Mouse (Mus musculus): ENCODE data around the gene Npff. TPM values are rescaled to one million over a fixed set of nuclear protein-coding genes. Genes with fewer than 3 reads are reported as not detected.
A peak's percentile ranks its signal among the peaks of the same experiment; 100 is the strongest.

Npff gene
- total and polyA plus RNA-seq, 3 experiments: 0.76 to 2.7 (median 1.1) TPM

GRCm38 (mm10) chr15:102483136-102483535 lies 41.6 kb downstream of the Npff start:
- Histone ChIP-seq H3K79me2 (replicated peaks; ENCODE audit: control insufficient read depth, extremely low read depth, insufficient read depth, poor library complexity, severe bottlenecking) (peaks cover 59% of the 10 kb centered on the region), H3K4me2 (ENCODE audit: insufficient read depth, low read depth, poor library complexity, severe bottlenecking) (no peak overlapping the region; the same call in 1 of the 2 replicates), H3K4me1 (ENCODE audit: control insufficient read depth in 1 of 2, insufficient read depth in 2 of 2) (peaks cover 0 to 11% of the 10 kb centered on the region in 2 experiments; a peak in 2 of 4 replicates), H3K4me3 (replicated peaks in 1 of 3; ENCODE audit: low read depth in 2 of 3, low read length in 2 of 3, poor library complexity in 1 of 3) (no peak overlapping the region), H3K9ac (ENCODE audit: insufficient read depth, low read depth) (no peak overlapping the region), H3K27ac (ENCODE audit: insufficient read depth, low read depth) (no peak overlapping the region), H3K9me3 (replicated peaks; ENCODE audit: low read length) (no peaks in the 10 kb centered on the region), H3K36me3 (replicated peaks in 1 of 2; ENCODE audit: control insufficient read depth in 1 of 2, insufficient read depth in 1 of 2, low read length in 1 of 2) (peaks cover 63 to 94% of the 10 kb centered on the region in 2 experiments), H3K27me3 (replicated peaks) (no peaks in the 10 kb centered on the region)
- in situ Hi-C loops (cut with MboI; ENCODE audit: low pct_ligation_motif_present, low pct_unique_long_range_greater_than_20kb, low sequenced_read_pairs) (no loop called here), dilution Hi-C loops (cut with MboI; ENCODE audit: extremely low pct_ligation_motif_present, extremely low pct_unique_long_range_greater_than_20kb, low sequenced_read_pairs) (no loop called here)
- TF ChIP-seq MAZ (IDR thresholded peaks at IDR 0.05; ENCODE audit: low read depth, low read length) (no peak), PAX5 (IDR thresholded peaks at IDR 0.05; ENCODE audit: low read length) (no peak), HCFC1 (IDR thresholded peaks at IDR 0.05; ENCODE audit: low read depth, low read length) (no peak), RCOR1 (conservative IDR thresholded peaks at IDR 0.05; ENCODE audit: low read depth, low read length) (no peak), JUND (conservative IDR thresholded peaks at IDR 0.05; ENCODE audit: low read depth, low read length) (no peak), ZMIZ1 (IDR thresholded peaks at IDR 0.05; ENCODE audit: low read depth, low read length) (no peak), ETS1 (conservative IDR thresholded peaks at IDR 0.05; ENCODE audit: low read depth, low read length) (no peak), NRF1 (IDR thresholded peaks at IDR 0.05; ENCODE audit: low read depth, low read length) (no peak), TCF12 (IDR thresholded peaks at IDR 0.05; ENCODE audit: low read depth, low read length) (no peak), POLR2AphosphoS2 (IDR thresholded peaks at IDR 0.05; ENCODE audit: low read depth, low read length) (no peak), NELFE (IDR thresholded peaks at IDR 0.05; ENCODE audit: low read depth, low read length) (no peak), CHD1 (IDR thresholded peaks at IDR 0.05; ENCODE audit: low read depth, low read length) (no peak), ZKSCAN1 (IDR thresholded peaks at IDR 0.05; ENCODE audit: borderline replicate concordance, low read depth, low read length) (no peak), IRF4 (IDR thresholded peaks at IDR 0.05; ENCODE audit: low read depth, low read length) (no peak), MAFK (IDR thresholded peaks at IDR 0.05; ENCODE audit: insufficient replicate concordance, low read length) (no peak), MAX (IDR thresholded peaks at IDR 0.05; ENCODE audit: low read length) (no peak), TBP (conservative IDR thresholded peaks at IDR 0.05; ENCODE audit: low read depth, low read length) (no peak), ZC3H11A (IDR thresholded peaks at IDR 0.05; ENCODE audit: low read depth, low read length) (no peak)
- DNase-seq (ENCODE audit: extremely low read depth): no peak

- Histone ChIP-seq H3K36me3 (replicated peaks in 1 of 2; ENCODE audit: control insufficient read depth in 1 of 2, insufficient read depth in 1 of 2, low read length in 1 of 2) (peaks cover 45 to 66% of the 10 kb centered on the region in 2 experiments), H3K27ac (ENCODE audit: insufficient read depth, low read depth) (no peak overlapping the region), H3K9ac (ENCODE audit: insufficient read depth, low read depth) (no peak overlapping the region), H3K4me1 (ENCODE audit: control insufficient read depth in 1 of 2, insufficient read depth in 2 of 2) (peaks cover 3 to 26% of the 10 kb centered on the region in 2 experiments), H3K4me2 (ENCODE audit: insufficient read depth, low read depth, poor library complexity, severe bottlenecking) (no peak overlapping the region), H3K4me3 (replicated peaks in 1 of 3; ENCODE audit: low read depth in 2 of 3, low read length in 2 of 3, poor library complexity in 1 of 3) (no peak overlapping the region), H3K27me3 (replicated peaks) (no peaks in the 10 kb centered on the region), H3K9me3 (replicated peaks; ENCODE audit: low read length) (no peaks in the 10 kb centered on the region), H3K79me2 (replicated peaks; ENCODE audit: control insufficient read depth, extremely low read depth, insufficient read depth, poor library complexity, severe bottlenecking) (peaks cover 77% of the 10 kb centered on the region)
- in situ Hi-C loops (cut with MboI; ENCODE audit: low pct_ligation_motif_present, low pct_unique_long_range_greater_than_20kb, low sequenced_read_pairs): no loop called here
- TF ChIP-seq RAD21 (IDR thresholded peaks at IDR 0.05; ENCODE audit: low read depth, low read length) (no peak), POLR2AphosphoS2 (IDR thresholded peaks at IDR 0.05; ENCODE audit: low read depth, low read length) (peak; percentile 77; the same call in 1 of the 2 replicates)
- no peak for DNase-seq (ENCODE audit: extremely low read depth)
- dilution Hi-C loops (cut with MboI; ENCODE audit: extremely low pct_ligation_motif_present, extremely low pct_unique_long_range_greater_than_20kb, low sequenced_read_pairs): no loop called here
These were observed 50.2 kb downstream of the Npff start for GRCm38 (mm10) chr15:102474520-102474919.

Other genes with a start within 250 kb of the Npff start
- 31.1 and 37.1 TPM in 2 replicates for gene Mfsd5, start 245.5 kb downstream of the Npff start, total RNA-seq (2012; rRNA removed)
- 43.7 and 51.8 TPM in 2 replicates for gene Mfsd5, start 245.5 kb downstream of the Npff start, total RNA-seq (2014; rRNA removed)
- 76.2 and 90.6 TPM in 2 replicates for gene Mfsd5, start 245.5 kb downstream of the Npff start, polyA plus RNA-seq (2012; ENCODE audit: insufficient read length, low read depth)
- gene Espl1, start 228.7 kb downstream of the Npff start, total RNA-seq (2012; rRNA removed): 51.0 and 64.6 TPM in 2 replicates
- 41.0 and 41.3 TPM in 2 replicates for gene Espl1, start 228.7 kb downstream of the Npff start, total RNA-seq (2014; rRNA removed)
- gene Espl1, start 228.7 kb downstream of the Npff start, polyA plus RNA-seq (2012; ENCODE audit: insufficient read length, low read depth): 80.7 and 110 TPM in 2 replicates
- 265 and 269 TPM in 2 replicates for gene Pfdn5, start 198.8 kb downstream of the Npff start, total RNA-seq (2012; rRNA removed)
- gene Pfdn5, start 198.8 kb downstream of the Npff start, total RNA-seq (2014; rRNA removed): 296 and 371 TPM in 2 replicates
- 356 and 502 TPM in 2 replicates for gene Pfdn5, start 198.8 kb downstream of the Npff start, polyA plus RNA-seq (2012; ENCODE audit: insufficient read length, low read depth)
- 105 and 126 TPM in 2 replicates for gene Myg1, start 193.2 kb downstream of the Npff start, total RNA-seq (2012; rRNA removed)
- gene Myg1, start 193.2 kb downstream of the Npff start, total RNA-seq (2014; rRNA removed): 121 and 133 TPM in 2 replicates
- 132 and 166 TPM in 2 replicates for gene Myg1, start 193.2 kb downstream of the Npff start, polyA plus RNA-seq (2012; ENCODE audit: insufficient read length, low read depth)
- 95.5 and 98.3 TPM in 2 replicates for gene Aaas, start 174.2 kb downstream of the Npff start, total RNA-seq (2012; rRNA removed)
- gene Aaas, start 174.2 kb downstream of the Npff start, total RNA-seq (2014; rRNA removed): 107 and 126 TPM in 2 replicates
- gene Aaas, start 174.2 kb downstream of the Npff start, polyA plus RNA-seq (2012; ENCODE audit: insufficient read length, low read depth): 241 and 266 TPM in 2 replicates
- gene Sp7, start 157.8 kb downstream of the Npff start, total RNA-seq (2012; rRNA removed): 0.04 TPM in 1 of 2 replicates, not detected in the other
- not detected in 2 replicates for gene Sp7, start 157.8 kb downstream of the Npff start, total RNA-seq (2014; rRNA removed)
- not detected in 2 replicates for gene Sp7, start 157.8 kb downstream of the Npff start, polyA plus RNA-seq (2012; ENCODE audit: insufficient read length, low read depth)
- gene Sp1, start 118.8 kb downstream of the Npff start, total RNA-seq (2012; rRNA removed): 23.3 and 23.5 TPM in 2 replicates
- 22.3 and 27.1 TPM in 2 replicates for gene Sp1, start 118.8 kb downstream of the Npff start, total RNA-seq (2014; rRNA removed)
- gene Sp1, start 118.8 kb downstream of the Npff start, polyA plus RNA-seq (2012; ENCODE audit: insufficient read length, low read depth): 25.6 and 31.8 TPM in 2 replicates
- gene Amhr2, start 79.6 kb downstream of the Npff start, total RNA-seq (2012; rRNA removed): not detected in 2 replicates
- not detected in 2 replicates for gene Amhr2, start 79.6 kb downstream of the Npff start, total RNA-seq (2014; rRNA removed)
- gene Amhr2, start 79.6 kb downstream of the Npff start, polyA plus RNA-seq (2012; ENCODE audit: insufficient read length, low read depth): not detected in 2 replicates
- 34.5 and 36.4 TPM in 2 replicates for gene Prr13, start 65.9 kb downstream of the Npff start, total RNA-seq (2012; rRNA removed)
- 26.1 and 32.2 TPM in 2 replicates for gene Prr13, start 65.9 kb downstream of the Npff start, total RNA-seq (2014; rRNA removed)
- 94.8 and 131 TPM in 2 replicates for gene Prr13, start 65.9 kb downstream of the Npff start, polyA plus RNA-seq (2012; ENCODE audit: insufficient read length, low read depth)
- 263 and 281 TPM in 2 replicates for gene Pcbp2, start 54.4 kb downstream of the Npff start, total RNA-seq (2012; rRNA removed)
- gene Pcbp2, start 54.4 kb downstream of the Npff start, total RNA-seq (2014; rRNA removed): 308 and 379 TPM in 2 replicates
- 1,350 and 1,545 TPM in 2 replicates for gene Pcbp2, start 54.4 kb downstream of the Npff start, polyA plus RNA-seq (2012; ENCODE audit: insufficient read length, low read depth)
- gene Gm10337, start 21.2 kb downstream of the Npff start, total RNA-seq (2012; rRNA removed): not detected in 2 replicates
- not detected in 2 replicates for gene Gm10337, start 21.2 kb downstream of the Npff start, total RNA-seq (2014; rRNA removed)
- not detected in 2 replicates for gene Gm10337, start 21.2 kb downstream of the Npff start, polyA plus RNA-seq (2012; ENCODE audit: insufficient read length, low read depth)
- 2.8 and 3.0 TPM in 2 replicates for gene Map3k12, start 7.9 kb downstream of the Npff start, total RNA-seq (2012; rRNA removed)
- gene Map3k12, start 7.9 kb downstream of the Npff start, total RNA-seq (2014; rRNA removed): 1.4 and 1.5 TPM in 2 replicates
- gene Map3k12, start 7.9 kb downstream of the Npff start, polyA plus RNA-seq (2012; ENCODE audit: insufficient read length, low read depth): 2.3 and 3.0 TPM in 2 replicates
- 75.6 and 95.5 TPM in 2 replicates for gene Tarbp2, start 6.8 kb downstream of the Npff start, total RNA-seq (2012; rRNA removed)
- gene Tarbp2, start 6.8 kb downstream of the Npff start, total RNA-seq (2014; rRNA removed): 53.1 and 62.2 TPM in 2 replicates
- gene Tarbp2, start 6.8 kb downstream of the Npff start, polyA plus RNA-seq (2012; ENCODE audit: insufficient read length, low read depth): 105 and 136 TPM in 2 replicates
- not detected in 2 replicates for gene Gm28047, start 100.1 kb upstream of the Npff start, total RNA-seq (2012; rRNA removed)
- gene Gm28047, start 100.1 kb upstream of the Npff start, total RNA-seq (2014; rRNA removed): not detected in 2 replicates
- not detected in 2 replicates for gene Gm28047, start 100.1 kb upstream of the Npff start, polyA plus RNA-seq (2012; ENCODE audit: insufficient read length, low read depth)
- 8.2 and 8.6 TPM in 2 replicates for gene Atf7, start 100.5 kb upstream of the Npff start, total RNA-seq (2012; rRNA removed)
- 4.3 and 6.7 TPM in 2 replicates for gene Atf7, start 100.5 kb upstream of the Npff start, total RNA-seq (2014; rRNA removed)
- gene Atf7, start 100.5 kb upstream of the Npff start, polyA plus RNA-seq (2012; ENCODE audit: insufficient read length, low read depth): 30.7 and 31.9 TPM in 2 replicates
- 571 and 589 TPM in 2 replicates for gene Atp5g2, start 147.4 kb upstream of the Npff start, total RNA-seq (2012; rRNA removed)
- 281 and 297 TPM in 2 replicates for gene Atp5g2, start 147.4 kb upstream of the Npff start, total RNA-seq (2014; rRNA removed)
- 33.9 and 35.0 TPM in 2 replicates for gene Atp5g2, start 147.4 kb upstream of the Npff start, polyA plus RNA-seq (2012; ENCODE audit: insufficient read length, low read depth)
- 2.7 and 8.5 TPM in 2 replicates for gene Calcoco1, start 197.2 kb upstream of the Npff start, total RNA-seq (2012; rRNA removed)
- 3.6 and 4.5 TPM in 2 replicates for gene Calcoco1, start 197.2 kb upstream of the Npff start, total RNA-seq (2014; rRNA removed)
- 7.6 and 9.7 TPM in 2 replicates for gene Calcoco1, start 197.2 kb upstream of the Npff start, polyA plus RNA-seq (2012; ENCODE audit: insufficient read length, low read depth)